Mouse (Mus musculus) midbrain, embryonic 13.5 days (tissue): ENCODE data around the gene Aen. TPM values are rescaled to one million over a fixed set of nuclear protein-coding genes. Genes with fewer than 3 reads are reported as not detected.

Source experiments
- ATAC-seq: fragments of 200-750 bp; cut with Nextera tagmentation; 2 replicates; pipeline ENCODE4 v1.8.0; 2017; ENCODE audit warnings: mild to moderate bottlenecking, moderate TSS enrichment, moderate library complexity
- H3K27ac ChIP-seq: fragments of 300-500 bp; sonication (generic); 2 replicates; pipeline ENCODE4 v1.5.1; 2015; ENCODE audit warnings: inconsistent platforms, mild to moderate bottlenecking, moderate library complexity
- H3K27me3 ChIP-seq: fragments of 300-500 bp; sonication (generic); 2 replicates; pipeline ENCODE4 v1.6.1; 2015; ENCODE audit warnings: mild to moderate bottlenecking, inconsistent platforms
- H3K36me3 ChIP-seq: fragments of 300-500 bp; sonication (generic); 2 replicates; pipeline ENCODE4 v1.6.1; 2015; ENCODE audit warnings: mild to moderate bottlenecking, inconsistent platforms
- H3K4me1 ChIP-seq: fragments of 300-500 bp; sonication (generic); replicated peaks from 2 replicates; pipeline ENCODE4 v1.6.1; 2015; ENCODE audit warnings: inconsistent platforms
- H3K4me2 ChIP-seq: fragments of 300-500 bp; sonication (generic); replicated peaks from 2 replicates; pipeline ENCODE4 v1.6.1; 2015; ENCODE audit warnings: moderate library complexity, mild to moderate bottlenecking, inconsistent platforms
- H3K4me3 ChIP-seq: fragments of 300-500 bp; sonication (generic); replicated peaks from 2 replicates; pipeline ENCODE4 v1.5.1; 2015; ENCODE audit warnings: mild to moderate bottlenecking, inconsistent platforms
- H3K9ac ChIP-seq: fragments of 300-500 bp; sonication (generic); replicated peaks from 2 replicates; pipeline ENCODE4 v1.6.1; 2015; ENCODE audit warnings: mild to moderate bottlenecking, inconsistent platforms
- H3K9me3 ChIP-seq: fragments of 300-500 bp; sonication (generic); 2 replicates; pipeline ENCODE4 v1.6.1; 2016; ENCODE audit warnings: mild to moderate bottlenecking, inconsistent platforms
- WGBS: fragments of 180-500 bp; shearing (Covaris S2); methylation state at CpG from one replicate; pipeline ENCODE4 v1.1.7; 2015; 5-methylcytosine and 5-hydroxymethylcytosine counted together
- polyA plus RNA-seq: library from polyadenylated mRNA; unstranded; fragments of >200 nt; fragmentation: Nextera tagmentation; extraction: Ambion mirVana; gene quantifications from 2 replicates; pipeline ENCODE4 v1.2.1, GENCODE M21; 2015

Gene Aen
- polyA plus RNA-seq, result 47.0 and 49.9 TPM in 2 replicates

DNA sequence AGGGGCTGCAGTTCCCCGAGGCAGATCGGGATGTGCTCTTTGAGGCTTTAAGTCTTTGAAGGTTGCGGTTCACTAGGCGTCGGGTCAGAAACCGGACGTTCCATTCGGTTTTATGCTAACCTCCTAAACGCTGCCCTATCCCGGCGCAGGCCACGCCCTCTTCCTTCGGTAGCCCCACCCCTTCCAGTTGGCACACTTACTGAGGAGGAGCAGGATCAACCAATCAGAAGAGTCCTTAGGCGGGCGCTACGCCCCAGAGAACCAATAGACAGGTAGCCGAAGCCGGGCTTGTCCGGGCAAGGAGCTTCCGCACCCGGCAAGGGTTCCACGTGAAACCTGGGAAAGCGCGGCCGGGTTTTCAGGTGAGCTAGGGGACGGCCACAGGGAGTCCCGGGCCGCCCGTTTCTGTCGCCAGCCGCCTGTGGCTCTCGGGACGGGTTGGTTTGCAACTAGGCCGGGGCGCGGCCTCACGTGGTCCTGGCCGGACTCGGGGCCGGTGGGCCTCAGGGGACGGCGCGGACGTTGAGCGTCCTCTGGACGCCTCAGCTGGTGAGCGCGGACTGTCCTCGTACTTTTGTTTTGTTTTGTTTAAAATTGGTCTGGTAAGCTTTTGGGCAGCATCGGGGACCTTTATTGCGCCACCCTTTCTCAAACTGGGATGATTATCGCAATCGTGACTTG, at the start of gene Aen:
TSS of gene Aen (plus strand) at position 202 of the 681 bp plus-strand sequence.
- no peaks in the 10 kb centered on the region for H3K9me3 ChIP-seq
- no peak within 1 kb of the TSS for H3K27ac ChIP-seq
- H3K9ac ChIP-seq, result peak within 1 kb of the TSS; percentile 80
- 1% methylated on average over 53 of the region's 53 CpGs for WGBS
- H3K4me1 ChIP-seq, result peaks cover 24% of the 10 kb centered on the region
- peak within 1 kb of the TSS; percentile 89 for H3K4me3 ChIP-seq
- peak within 1 kb of the TSS; percentile 93 for H3K4me2 ChIP-seq
- no peaks in the 10 kb centered on the region for H3K36me3 ChIP-seq
- peak; percentile 96 for ATAC-seq
- H3K27me3 ChIP-seq, result 0 out of 2 replicates have a peak, but pooled peaks cover 4% of the 10 kb centered on the region

GRCm38 (mm10) chr7:78846066-78846716, 49.5 kb upstream of the Aen start:
- Histone ChIP-seq H3K9ac (peak overlapping the region; percentile 94), H3K27ac (peak overlapping the region; percentile 75; the same call in 1 of the 2 replicates), H3K4me2 (peak overlapping the region; percentile 71), H3K27me3 (no peaks in the 10 kb centered on the region), H3K9me3 (no peaks in the 10 kb centered on the region), H3K4me3 (peak overlapping the region; percentile 84), H3K36me3 (peaks cover 26% of the 10 kb centered on the region), H3K4me1 (peaks cover 14% of the 10 kb centered on the region)
- ATAC-seq, result no peak
- WGBS, result 38% methylated on average over 12 of the region's 12 CpGs

GRCm38 (mm10) chr7:78846737-78847434, 48.8 kb upstream of the Aen start, which contains the start of gene Det1:
Det1 (minus strand) TSS chr7:78847263.
- under 1% methylated on average over 54 of the region's 54 CpGs for WGBS

DNA sequence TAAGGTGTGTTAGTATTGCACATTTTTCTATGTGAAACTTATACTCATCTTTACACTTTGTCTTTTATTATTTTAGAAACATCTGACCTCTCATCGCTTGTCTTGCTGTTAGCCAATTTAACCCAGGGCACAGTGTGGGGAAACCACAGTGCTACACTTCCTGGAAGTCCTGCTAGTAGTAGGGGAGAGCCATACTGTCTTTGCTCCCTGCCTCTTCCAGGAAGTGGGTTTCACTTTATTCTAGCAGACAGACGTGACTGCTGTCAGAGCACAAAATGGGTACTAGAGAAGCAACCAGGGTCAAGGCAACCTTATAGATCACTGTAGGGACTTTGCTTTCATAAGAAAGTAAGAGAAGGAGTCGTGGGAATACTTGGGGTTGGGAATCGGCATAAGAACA, 41.6 kb upstream of the Aen start:
- ATAC-seq, result no peak

More at GRCm38 (mm10) chr7:78846737-78847434, 48.8 kb upstream of the Aen start, which contains the start of gene Det1:
- peak within 1 kb of the TSS; percentile 94 for H3K9ac ChIP-seq
- peak within 1 kb of the TSS; percentile 84 for H3K4me3 ChIP-seq
- H3K36me3 ChIP-seq, result peaks cover 21% of the 10 kb centered on the region
- no peaks in the 10 kb centered on the region for H3K9me3 ChIP-seq
- peak within 1 kb of the TSS; percentile 71 for H3K4me2 ChIP-seq
- peaks cover 14% of the 10 kb centered on the region for H3K4me1 ChIP-seq
- H3K27ac ChIP-seq, result peak within 1 kb of the TSS; percentile 75
- H3K27me3 ChIP-seq, result no peaks in the 10 kb centered on the region
- ATAC-seq, result peak; percentile 97

GRCm38 (mm10) chr7:78855044-78855655, 40.5 kb upstream of the Aen start:
- 60% methylated on average over 5 of the region's 5 CpGs for WGBS

More for the DNA sequence above, 41.6 kb upstream of the Aen start:
- H3K4me1 ChIP-seq, result no peaks in the 10 kb centered on the region
- H3K9me3 ChIP-seq, result no peaks in the 10 kb centered on the region
- H3K4me3 ChIP-seq, result no peak overlapping the region
- H3K36me3 ChIP-seq, result no peaks in the 10 kb centered on the region
- WGBS, result 77% methylated on average over 4 of the region's 4 CpGs
- H3K27me3 ChIP-seq, result no peaks in the 10 kb centered on the region
- no peak overlapping the region for H3K9ac ChIP-seq
- H3K4me2 ChIP-seq, result no peak overlapping the region
- H3K27ac ChIP-seq, result no peak overlapping the region

GRCm38 (mm10) chr7:78863796-78864445, 31.7 kb upstream of the Aen start:
- Histone ChIP-seq H3K4me3 (no peak overlapping the region), H3K4me2 (no peak overlapping the region), H3K27me3 (no peaks in the 10 kb centered on the region), H3K27ac (no peak overlapping the region), H3K9me3 (no peaks in the 10 kb centered on the region), H3K4me1 (0 out of 2 replicates have a peak, but pooled peaks cover 6% of the 10 kb centered on the region), H3K9ac (no peak overlapping the region), H3K36me3 (no peaks in the 10 kb centered on the region)
- no peak for ATAC-seq
- 74% methylated on average over 7 of the region's 7 CpGs for WGBS

More at GRCm38 (mm10) chr7:78855044-78855655, 40.5 kb upstream of the Aen start:
- H3K27ac ChIP-seq, result no peak overlapping the region
- H3K9me3 ChIP-seq, result no peaks in the 10 kb centered on the region
- H3K4me2 ChIP-seq, result no peak overlapping the region
- H3K9ac ChIP-seq, result no peak overlapping the region
- H3K27me3 ChIP-seq, result no peaks in the 10 kb centered on the region
- ATAC-seq, result no peak
- no peaks in the 10 kb centered on the region for H3K36me3 ChIP-seq
- H3K4me1 ChIP-seq, result no peaks in the 10 kb centered on the region
- H3K4me3 ChIP-seq, result no peak overlapping the region

- ATAC-seq, result no peak
- whole genome bisulfite sequencing, result 84% methylated on average over 4 of the region's 4 CpGs
- H3K36me3 ChIP-seq, result no peaks in the 10 kb centered on the region
- H3K4me2 ChIP-seq, result no peak overlapping the region
- no peaks in the 10 kb centered on the region for H3K9me3 ChIP-seq
- H3K27ac ChIP-seq, result no peak overlapping the region
- 0 out of 2 replicates have a peak, but pooled peaks cover 6% of the 10 kb centered on the region for H3K4me1 ChIP-seq
- no peaks in the 10 kb centered on the region for H3K27me3 ChIP-seq
- H3K4me3 ChIP-seq, result no peak overlapping the region
- H3K9ac ChIP-seq, result no peak overlapping the region
Measured at GRCm38 (mm10) chr7:78864446-78864802, 31.2 kb upstream of the Aen start.

- H3K27ac ChIP-seq, result no peak overlapping the region
- H3K4me2 ChIP-seq, result no peak overlapping the region
- no peak overlapping the region for H3K9ac ChIP-seq
- H3K4me1 ChIP-seq, result 0 out of 2 replicates have a peak, but pooled peaks cover 6% of the 10 kb centered on the region
- no peak for ATAC-seq
- H3K27me3 ChIP-seq, result no peaks in the 10 kb centered on the region
- H3K4me3 ChIP-seq, result no peak overlapping the region
- no peaks in the 10 kb centered on the region for H3K9me3 ChIP-seq
- H3K36me3 ChIP-seq, result no peaks in the 10 kb centered on the region
- WGBS, result 64% methylated on average over 12 of the region's 12 CpGs
Measured at GRCm38 (mm10) chr7:78865212-78865949, 30.3 kb upstream of the Aen start.

DNA sequence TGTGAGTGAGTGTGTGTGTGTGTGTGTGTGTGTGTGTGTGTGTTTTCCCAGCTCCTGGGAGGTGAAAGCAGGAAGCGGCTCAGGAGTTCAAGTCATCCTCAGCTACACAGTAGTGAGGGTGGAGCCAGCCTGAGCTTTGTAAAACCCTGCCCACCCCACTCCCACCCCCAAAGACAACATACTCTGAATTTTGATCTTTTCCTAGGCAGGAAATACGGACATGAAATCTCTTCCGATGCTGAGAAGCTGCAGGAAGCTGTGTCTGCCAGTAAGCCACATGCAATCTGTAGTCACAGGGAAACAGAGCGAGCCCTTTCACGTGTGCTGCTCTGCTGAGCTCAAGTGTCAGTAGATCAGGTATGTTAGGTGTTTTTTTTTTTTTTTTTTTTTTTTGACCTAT, 26.9 kb upstream of the Aen start:
- Histone ChIP-seq H3K9me3 (no peaks in the 10 kb centered on the region), H3K27ac (no peak overlapping the region), H3K9ac (no peak overlapping the region), H3K36me3 (no peaks in the 10 kb centered on the region), H3K4me1 (0 out of 2 replicates have a peak, but pooled peaks cover 6% of the 10 kb centered on the region), H3K4me2 (no peak overlapping the region), H3K4me3 (no peak overlapping the region), H3K27me3 (no peaks in the 10 kb centered on the region)
- ATAC-seq, result no peak
- WGBS, result 85% methylated on average over 5 of the region's 5 CpGs

DNA sequence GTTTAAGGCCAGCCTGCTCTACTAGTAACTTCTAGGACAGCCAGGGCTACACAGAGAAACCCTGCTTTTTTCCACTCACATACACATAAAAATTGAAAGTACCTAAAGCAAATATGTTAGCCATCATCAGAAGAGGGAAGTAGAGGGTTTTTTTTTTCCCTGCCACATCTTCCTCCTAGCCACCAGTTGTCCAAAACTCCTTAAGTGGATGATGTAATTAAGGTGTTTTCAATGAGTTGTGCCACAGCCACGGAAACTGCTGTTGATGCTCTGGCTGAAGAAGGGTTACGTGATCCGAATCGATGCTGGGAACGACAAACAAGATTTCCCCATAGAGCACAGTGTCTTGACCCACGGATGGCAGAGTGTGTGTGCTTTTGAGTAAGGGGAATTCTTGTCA, 23.3 kb upstream of the Aen start:
- Histone ChIP-seq H3K9ac (no peak overlapping the region), H3K27me3 (no peaks in the 10 kb centered on the region), H3K9me3 (no peaks in the 10 kb centered on the region), H3K27ac (no peak overlapping the region), H3K4me1 (0 out of 2 replicates have a peak, but pooled peaks cover under 1% of the 10 kb centered on the region), H3K4me2 (no peak overlapping the region), H3K4me3 (no peak overlapping the region), H3K36me3 (no peaks in the 10 kb centered on the region)
- WGBS, result 81% methylated on average over 6 of the region's 6 CpGs
- no peak for ATAC-seq

DNA sequence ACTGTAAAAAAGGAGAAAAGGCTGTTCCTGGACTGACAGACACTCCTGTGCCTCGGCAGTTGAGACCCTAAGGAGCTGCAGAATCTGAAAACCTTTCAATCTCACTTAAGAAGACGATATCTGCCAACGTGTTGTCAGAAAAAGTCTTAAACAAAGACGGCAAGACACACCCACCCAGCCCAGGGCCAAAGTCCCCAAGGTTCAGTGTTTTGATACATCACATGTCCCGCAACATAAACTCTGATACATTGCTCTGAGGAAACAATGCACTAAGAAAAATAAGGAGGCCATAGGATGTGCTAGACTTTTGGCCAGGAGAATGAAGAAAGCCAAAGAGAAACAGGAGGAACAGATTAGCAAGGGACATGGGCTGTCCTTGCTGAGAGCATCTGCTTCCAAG, 22.8 kb upstream of the Aen start:
- 76% methylated on average over 5 of the region's 5 CpGs for WGBS
- no peaks in the 10 kb centered on the region for H3K27me3 ChIP-seq

More for the DNA sequence above, 22.8 kb upstream of the Aen start:
- ATAC-seq, result no peak
- no peak overlapping the region for H3K4me2 ChIP-seq
- H3K27ac ChIP-seq, result no peak overlapping the region
- no peaks in the 10 kb centered on the region for H3K36me3 ChIP-seq
- H3K9ac ChIP-seq, result no peak overlapping the region
- no peaks in the 10 kb centered on the region for H3K4me1 ChIP-seq
- H3K9me3 ChIP-seq, result no peaks in the 10 kb centered on the region
- H3K4me3 ChIP-seq, result no peak overlapping the region
